Mouse (Mus musculus): ENCODE data around the gene Chgb.

Chgb gene

GRCm38 (mm10) chr2:132780978-132781377 is at the start of gene Chgb:
Chgb (plus strand) TSS chr2:132781278.
- no peak for DNase-seq

GRCm38 (mm10) chr2:132732940-132733339 is 48.1 kb upstream of the Chgb start:
- DNase-seq = no peak

GRCm38 (mm10) chr2:132733603-132734573 is 47.2 kb upstream of the Chgb start:
- DNase-seq = no peak

GRCm38 (mm10) chr2:132738816-132739432 is 42.2 kb upstream of the Chgb start:
- DNase-seq = no peak

- DNase-seq = peak; percentile 34
These were observed 39.2 kb upstream of the Chgb start for GRCm38 (mm10) chr2:132741862-132742347.

- DNase-seq = no peak
These were observed 36.2 kb upstream of the Chgb start for GRCm38 (mm10) chr2:132744866-132745265.

- no peak for DNase-seq
These were observed 35.0 kb upstream of the Chgb start for GRCm38 (mm10) chr2:132746108-132746507.

- DNase-seq = no peak
These were observed 30.4 kb upstream of the Chgb start for GRCm38 (mm10) chr2:132750726-132751125.

GRCm38 (mm10) chr2:132751141-132752066 is 29.7 kb upstream of the Chgb start:
- no peak for DNase-seq

- no peak for DNase-seq
These were observed 28.7 kb upstream of the Chgb start for GRCm38 (mm10) chr2:132752398-132752797.

- no peak for DNase-seq
These were observed 27.9 kb upstream of the Chgb start for GRCm38 (mm10) chr2:132753137-132753536.

- peak; percentile 44 for DNase-seq
These were observed 23.2 kb upstream of the Chgb start for GRCm38 (mm10) chr2:132757911-132758310.

GRCm38 (mm10) chr2:132770822-132771221 is 10.3 kb upstream of the Chgb start:
- DNase-seq = no peak

- peak; percentile 84 for DNase-seq
These were observed 476 bp downstream of the Chgb start for GRCm38 (mm10) chr2:132781439-132782068.

- DNase-seq = no peak
These were observed 3.0 kb downstream of the Chgb start for GRCm38 (mm10) chr2:132784039-132784438.

GRCm38 (mm10) chr2:132793441-132794203 is 12.5 kb downstream of the Chgb start:
- no peak for DNase-seq

- no peak for DNase-seq
These were observed 13.1 kb downstream of the Chgb start for GRCm38 (mm10) chr2:132794204-132794586.

GRCm38 (mm10) chr2:132802976-132803375 is 21.9 kb downstream of the Chgb start:
- no peak for DNase-seq

- DNase-seq = peak; percentile 91
These were observed 34.7 kb downstream of the Chgb start, which contains the start of the genes Trmt6 and Mcm8 for GRCm38 (mm10) chr2:132815608-132816314. Trmt6 (minus strand) TSS chr2:132816055. Mcm8 (plus strand) TSS chr2:132816141.

GRCm38 (mm10) chr2:132841071-132841470 is 60.0 kb downstream of the Chgb start:
- DNase-seq = no peak
